Mouse (Mus musculus): ENCODE data around the gene Ing1. TPM values are rescaled to one million over a fixed set of nuclear protein-coding genes. Genes with fewer than 3 reads are reported as not detected.

The Ing1 gene
- polyA plus RNA-seq, 1 experiment from 2014 or later = 44.7 TPM

DNA sequence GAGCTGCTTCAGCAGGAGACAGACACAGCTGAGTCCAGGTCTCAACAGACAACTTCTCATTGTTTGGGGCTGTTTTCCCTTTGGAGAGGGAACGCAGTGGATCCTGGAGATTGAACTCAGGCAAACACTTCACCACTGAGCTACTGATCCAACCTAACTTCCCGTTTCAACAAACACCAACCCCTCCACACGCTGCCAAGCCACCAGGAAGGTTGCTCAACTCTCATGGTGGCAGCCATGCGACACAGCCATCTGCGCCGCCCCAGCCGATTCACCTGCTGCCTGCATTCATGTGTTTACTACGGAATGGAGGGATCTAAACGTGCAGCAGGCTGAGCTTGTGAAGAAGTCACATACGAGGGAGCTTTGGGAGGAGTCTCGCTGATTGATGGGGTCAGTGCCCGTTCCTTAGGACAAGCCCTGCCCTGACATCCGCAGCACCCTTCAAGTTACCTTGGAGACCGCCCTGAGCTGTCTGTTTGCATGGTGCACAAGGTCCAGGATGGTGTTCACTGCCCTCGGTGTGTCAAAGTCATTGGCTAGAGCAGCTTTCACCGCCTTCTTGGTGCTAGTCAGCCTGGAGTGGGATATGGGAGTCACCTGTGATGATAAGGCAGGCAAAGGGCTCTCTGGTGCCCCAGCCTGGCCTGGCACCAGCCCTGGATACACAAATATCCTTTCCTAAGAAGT, 37.9 kb upstream of the Ing1 start:
- no peak overlapping the region for H3K9ac ChIP-seq (replicated peaks; ENCODE audit: low read length)
- H3K4me3 ChIP-seq (replicated peaks; ENCODE audit: low read depth, low read length) = no peak overlapping the region
- 92% methylated on average over 16 of the region's 16 CpGs for WGBS
- no peaks in the 10 kb centered on the region for H3K27me3 ChIP-seq (ENCODE audit: control insufficient read depth, insufficient read depth, low read length)
- H3K4me2 ChIP-seq (ENCODE audit: low read length) = no peak overlapping the region
- DNase-seq (no peak), ATAC-seq (ENCODE audit: low FRiP score, low TSS enrichment) (no peak)
- no peaks in the 10 kb centered on the region for H3K9me3 ChIP-seq (ENCODE audit: control insufficient read depth, low read length)
- peaks cover 69% of the 10 kb centered on the region for H3K36me3 ChIP-seq (ENCODE audit: control insufficient read depth, insufficient read depth, low read length)
- H3K4me1 ChIP-seq (ENCODE audit: control insufficient read depth, insufficient read depth, low read length) = no peaks in the 10 kb centered on the region
- H3K27ac ChIP-seq (replicated peaks; ENCODE audit: low read depth, low read length) = no peak overlapping the region

DNA sequence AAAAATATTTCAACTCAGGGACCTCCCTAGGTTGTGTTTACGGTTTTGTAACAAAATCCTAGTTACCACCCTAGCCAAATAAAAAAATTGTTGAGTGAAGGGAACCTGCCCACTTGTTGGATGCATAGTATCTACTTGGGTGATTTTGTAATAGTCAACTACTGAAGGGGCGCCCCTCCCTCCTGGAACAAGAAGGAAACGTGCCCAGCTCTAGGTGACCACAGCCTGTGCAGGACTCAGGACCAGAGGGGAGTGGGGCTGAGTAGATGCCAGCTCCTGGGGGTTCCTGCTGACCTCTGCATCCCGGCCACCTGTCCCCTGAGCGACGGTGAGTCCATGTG, 37.3 kb upstream of the Ing1 start:
- WGBS = 95% methylated on average over 6 of the region's 6 CpGs
- no peak for ATAC-seq (ENCODE audit: low FRiP score, low TSS enrichment)
- Histone ChIP-seq H3K9me3 (ENCODE audit: control insufficient read depth, low read length) (no peaks in the 10 kb centered on the region), H3K4me1 (ENCODE audit: control insufficient read depth, insufficient read depth, low read length) (no peaks in the 10 kb centered on the region), H3K27ac (replicated peaks; ENCODE audit: low read depth, low read length) (no peak overlapping the region), H3K9ac (replicated peaks; ENCODE audit: low read length) (no peak overlapping the region), H3K4me3 (replicated peaks; ENCODE audit: low read depth, low read length) (no peak overlapping the region), H3K4me2 (ENCODE audit: low read length) (no peak overlapping the region), H3K27me3 (ENCODE audit: control insufficient read depth, insufficient read depth, low read length) (no peaks in the 10 kb centered on the region), H3K36me3 (ENCODE audit: control insufficient read depth, insufficient read depth, low read length) (peaks cover 64% of the 10 kb centered on the region)
- no peak for DNase-seq

DNA sequence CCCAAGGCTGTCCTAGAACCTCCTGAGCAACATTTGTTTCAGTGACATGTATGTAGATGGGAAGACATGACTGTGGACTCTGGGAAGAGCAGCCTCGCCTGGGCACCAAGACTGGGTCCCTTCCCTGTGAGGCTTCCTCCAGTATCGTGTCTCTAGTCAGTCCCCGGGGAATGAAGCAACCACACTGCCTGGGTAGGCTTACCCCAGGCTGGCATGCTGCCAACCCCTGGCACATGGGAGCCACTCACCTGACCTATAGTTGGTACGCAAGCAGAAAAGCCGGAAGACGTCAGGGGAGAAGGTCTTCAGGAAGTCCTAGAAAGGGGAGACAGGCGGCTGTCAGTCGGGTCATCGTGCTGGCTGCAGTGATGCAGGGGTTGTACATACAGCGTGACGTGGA, 36.7 kb upstream of the Ing1 start:
- H3K36me3 ChIP-seq (ENCODE audit: control insufficient read depth, insufficient read depth, low read length) = peaks cover 60% of the 10 kb centered on the region
- no peak for DNase-seq

DNA sequence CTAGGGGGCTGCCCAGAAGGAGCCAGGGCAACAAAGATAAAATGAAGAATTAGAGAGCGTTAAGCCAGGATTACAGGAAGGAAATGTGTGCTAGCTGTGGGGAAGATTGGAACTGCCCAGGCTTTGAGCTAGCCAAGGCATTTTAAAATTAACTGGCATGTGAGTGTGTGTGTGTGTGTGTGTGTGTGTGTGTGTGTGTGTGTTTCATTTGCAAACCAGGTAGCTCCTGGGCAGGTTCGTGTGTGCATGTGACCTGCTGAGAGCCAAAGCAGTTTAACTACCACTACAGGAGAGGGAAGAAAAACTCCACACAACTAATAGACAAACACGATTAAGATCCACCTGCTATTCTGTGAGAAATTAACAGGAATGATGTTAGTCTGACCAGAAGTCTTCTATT, 32.0 kb upstream of the Ing1 start:
- H3K9ac ChIP-seq (replicated peaks; ENCODE audit: low read length) = no peak overlapping the region
- H3K9me3 ChIP-seq (ENCODE audit: control insufficient read depth, low read length) = no peaks in the 10 kb centered on the region
- ATAC-seq (ENCODE audit: low FRiP score, low TSS enrichment) (no peak), DNase-seq (no peak)
- H3K4me2 ChIP-seq (ENCODE audit: low read length) = no peak overlapping the region
- 82% methylated on average over 3 of the region's 3 CpGs for WGBS
- H3K4me1 ChIP-seq (ENCODE audit: control insufficient read depth, insufficient read depth, low read length) = no peaks in the 10 kb centered on the region
- H3K36me3 ChIP-seq (ENCODE audit: control insufficient read depth, insufficient read depth, low read length) = peaks cover 26% of the 10 kb centered on the region
- H3K27ac ChIP-seq (replicated peaks; ENCODE audit: low read depth, low read length) = no peak overlapping the region
- no peak overlapping the region for H3K4me3 ChIP-seq (replicated peaks; ENCODE audit: low read depth, low read length)
- no peaks in the 10 kb centered on the region for H3K27me3 ChIP-seq (ENCODE audit: control insufficient read depth, insufficient read depth, low read length)

More for the DNA sequence above, 36.7 kb upstream of the Ing1 start:
- Histone ChIP-seq H3K4me3 (replicated peaks; ENCODE audit: low read depth, low read length) (no peak overlapping the region), H3K9me3 (ENCODE audit: control insufficient read depth, low read length) (no peaks in the 10 kb centered on the region), H3K4me1 (ENCODE audit: control insufficient read depth, insufficient read depth, low read length) (no peaks in the 10 kb centered on the region), H3K9ac (replicated peaks; ENCODE audit: low read length) (no peak overlapping the region), H3K4me2 (ENCODE audit: low read length) (no peak overlapping the region), H3K27ac (replicated peaks; ENCODE audit: low read depth, low read length) (no peak overlapping the region), H3K27me3 (ENCODE audit: control insufficient read depth, insufficient read depth, low read length) (no peaks in the 10 kb centered on the region)
- WGBS = 89% methylated on average over 11 of the region's 11 CpGs
- ATAC-seq (ENCODE audit: low FRiP score, low TSS enrichment) = no peak

DNA sequence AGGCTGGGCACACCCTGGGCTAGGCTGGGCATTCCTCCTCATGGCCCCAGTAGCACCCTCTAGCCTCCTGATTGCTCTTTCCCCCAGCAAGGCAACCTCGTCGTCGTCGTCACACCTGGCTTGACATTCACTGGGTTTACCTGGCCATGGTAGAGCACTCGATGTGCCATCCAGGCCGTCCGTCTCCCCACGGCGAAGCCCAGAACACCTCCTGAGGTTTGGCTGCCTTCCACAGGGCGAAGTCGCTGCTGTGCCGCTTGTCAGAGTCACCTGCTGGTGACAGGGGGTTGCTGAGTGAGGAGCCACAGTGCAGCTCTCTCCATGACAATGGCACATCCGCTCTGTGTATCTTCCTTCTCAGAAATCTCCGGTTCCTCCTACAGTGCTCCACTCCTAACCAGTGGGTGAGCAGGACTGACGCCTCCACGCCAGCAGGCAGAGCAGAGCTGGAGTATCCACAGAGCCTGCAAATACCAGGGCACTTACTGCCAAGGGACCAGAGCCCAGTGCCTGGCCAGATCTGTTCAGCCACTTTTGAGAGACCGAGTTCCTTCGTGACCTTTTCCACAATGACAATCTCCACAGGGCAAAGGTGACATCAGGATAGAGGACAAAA, 25.1 kb upstream of the Ing1 start:
- no peak for DNase-seq
- Histone ChIP-seq H3K9me3 (ENCODE audit: control insufficient read depth, low read length) (no peaks in the 10 kb centered on the region), H3K36me3 (ENCODE audit: control insufficient read depth, insufficient read depth, low read length) (peaks cover 14% of the 10 kb centered on the region), H3K4me2 (ENCODE audit: low read length) (no peak overlapping the region), H3K27me3 (ENCODE audit: control insufficient read depth, insufficient read depth, low read length) (no peaks in the 10 kb centered on the region), H3K9ac (replicated peaks; ENCODE audit: low read length) (no peak overlapping the region), H3K4me3 (replicated peaks; ENCODE audit: low read depth, low read length) (no peak overlapping the region), H3K4me1 (ENCODE audit: control insufficient read depth, insufficient read depth, low read length) (no peaks in the 10 kb centered on the region), H3K27ac (replicated peaks; ENCODE audit: low read depth, low read length) (no peak overlapping the region)
- no peak for ATAC-seq (ENCODE audit: low FRiP score, low TSS enrichment)
- 74% methylated on average over 18 of the region's 18 CpGs for WGBS

DNA sequence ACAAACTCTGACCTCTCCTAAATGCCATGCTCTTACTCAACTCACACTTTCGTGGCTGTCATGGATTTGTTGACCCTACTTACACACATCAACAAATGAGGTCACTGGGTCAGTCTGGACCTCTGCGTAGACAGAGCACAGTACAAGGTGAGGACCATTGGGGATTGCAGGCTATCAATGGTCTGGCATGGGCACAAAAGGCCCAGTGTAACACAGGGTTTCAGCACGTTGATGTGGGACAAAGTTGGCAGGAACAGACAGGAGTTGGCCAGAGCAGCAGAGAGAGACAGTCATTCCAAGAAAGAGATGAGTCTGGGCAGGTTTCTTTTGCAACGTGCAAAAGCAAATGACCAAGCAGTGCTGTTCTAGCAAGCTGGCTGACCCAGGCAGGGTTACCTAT, 24.5 kb upstream of the Ing1 start:
- DNase-seq = no peak

DNA sequence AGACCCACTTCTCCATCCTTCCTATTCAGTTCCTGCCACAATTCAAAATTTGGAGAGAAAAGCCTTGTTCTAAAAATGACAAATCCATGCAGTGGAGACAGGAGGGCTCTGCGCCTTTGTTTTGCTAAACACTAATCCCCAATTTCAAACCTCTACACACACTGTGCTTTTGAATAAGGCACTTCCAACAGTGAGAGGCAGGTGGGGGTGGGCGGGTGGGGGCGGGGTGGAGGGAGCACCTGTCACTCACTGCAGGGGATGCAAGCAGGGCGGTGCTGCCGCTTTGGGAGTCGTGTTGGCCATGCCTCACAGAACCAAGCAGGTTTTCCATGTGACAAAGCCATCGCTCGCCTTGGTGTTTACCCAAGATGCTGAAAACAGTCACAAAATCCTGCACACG, 20.9 kb upstream of the Ing1 start:
- Histone ChIP-seq H3K4me1 (ENCODE audit: control insufficient read depth, insufficient read depth, low read length) (no peaks in the 10 kb centered on the region), H3K4me2 (ENCODE audit: low read length) (no peak overlapping the region), H3K27me3 (ENCODE audit: control insufficient read depth, insufficient read depth, low read length) (no peaks in the 10 kb centered on the region), H3K9ac (replicated peaks; ENCODE audit: low read length) (no peak overlapping the region), H3K9me3 (ENCODE audit: control insufficient read depth, low read length) (no peaks in the 10 kb centered on the region), H3K4me3 (replicated peaks; ENCODE audit: low read depth, low read length) (no peak overlapping the region), H3K27ac (replicated peaks; ENCODE audit: low read depth, low read length) (no peak overlapping the region), H3K36me3 (ENCODE audit: control insufficient read depth, insufficient read depth, low read length) (peaks cover 16% of the 10 kb centered on the region)
- ATAC-seq (ENCODE audit: low FRiP score, low TSS enrichment) (no peak), DNase-seq (peak; percentile 6)
- 9% methylated on average over 9 of the region's 9 CpGs for WGBS

More for the DNA sequence above, 24.5 kb upstream of the Ing1 start:
- H3K9me3 ChIP-seq (ENCODE audit: control insufficient read depth, low read length) = no peaks in the 10 kb centered on the region
- no peak overlapping the region for H3K4me3 ChIP-seq (replicated peaks; ENCODE audit: low read depth, low read length)
- H3K4me1 ChIP-seq (ENCODE audit: control insufficient read depth, insufficient read depth, low read length) = no peaks in the 10 kb centered on the region
- no peak for ATAC-seq (ENCODE audit: low FRiP score, low TSS enrichment)
- no peak overlapping the region for H3K27ac ChIP-seq (replicated peaks; ENCODE audit: low read depth, low read length)
- H3K4me2 ChIP-seq (ENCODE audit: low read length) = no peak overlapping the region
- peaks cover 13% of the 10 kb centered on the region for H3K36me3 ChIP-seq (ENCODE audit: control insufficient read depth, insufficient read depth, low read length)
- no peaks in the 10 kb centered on the region for H3K27me3 ChIP-seq (ENCODE audit: control insufficient read depth, insufficient read depth, low read length)
- H3K9ac ChIP-seq (replicated peaks; ENCODE audit: low read length) = no peak overlapping the region
- 58% methylated on average over 4 of the region's 4 CpGs for WGBS

DNA sequence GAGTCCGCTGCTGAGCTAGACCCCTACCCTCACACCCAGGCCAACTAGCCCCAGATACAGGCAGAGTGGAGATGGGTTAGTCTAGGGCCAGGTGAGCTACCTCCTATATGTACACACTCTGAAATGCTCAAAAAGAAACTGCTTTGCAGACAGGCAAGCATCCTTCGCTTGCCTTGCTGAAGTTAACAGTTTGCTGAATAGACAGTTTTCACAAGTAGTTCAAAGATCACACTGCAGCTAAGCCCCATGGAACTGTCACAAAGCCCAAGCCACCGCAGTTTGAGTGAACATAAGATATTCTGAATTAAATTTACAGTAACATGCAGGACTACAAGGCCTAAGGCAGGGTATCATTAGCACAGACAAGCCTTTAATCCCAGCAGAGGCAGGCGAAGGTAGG, 16.3 kb upstream of the Ing1 start:
- no peak overlapping the region for H3K9ac ChIP-seq (replicated peaks; ENCODE audit: low read length)
- H3K9me3 ChIP-seq (ENCODE audit: control insufficient read depth, low read length) = no peaks in the 10 kb centered on the region
- H3K27ac ChIP-seq (replicated peaks; ENCODE audit: low read depth, low read length) = no peak overlapping the region
- no peak for DNase-seq
- H3K4me3 ChIP-seq (replicated peaks; ENCODE audit: low read depth, low read length) = no peak overlapping the region
- no peaks in the 10 kb centered on the region for H3K4me1 ChIP-seq (ENCODE audit: control insufficient read depth, insufficient read depth, low read length)
- ATAC-seq (ENCODE audit: low FRiP score, low TSS enrichment) = no peak
- no peaks in the 10 kb centered on the region for H3K27me3 ChIP-seq (ENCODE audit: control insufficient read depth, insufficient read depth, low read length)
- H3K36me3 ChIP-seq (ENCODE audit: control insufficient read depth, insufficient read depth, low read length) = peaks cover 40% of the 10 kb centered on the region
- WGBS = 90% methylated on average over 4 of the region's 4 CpGs
- no peak overlapping the region for H3K4me2 ChIP-seq (ENCODE audit: low read length)

DNA sequence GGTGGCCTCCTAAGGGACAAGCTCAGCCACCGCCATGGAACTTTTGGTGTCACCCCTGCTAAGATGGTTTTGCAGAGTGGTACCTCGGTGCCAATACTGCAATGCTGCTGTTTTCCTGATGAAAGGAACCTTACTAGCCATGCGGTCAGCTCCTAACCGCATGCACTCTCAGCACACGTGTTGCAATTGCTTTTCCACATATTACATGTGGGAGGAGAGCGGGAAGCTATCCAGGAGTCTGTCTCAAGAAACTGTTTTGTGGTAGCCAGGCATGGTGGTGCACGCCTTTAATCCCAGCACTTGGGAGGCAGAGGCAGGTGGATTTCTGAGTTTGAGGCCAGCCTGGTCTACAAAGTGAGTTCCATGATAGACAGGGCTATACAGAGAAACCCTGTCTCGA, 15.2 kb upstream of the Ing1 start:
- Histone ChIP-seq H3K4me1 (ENCODE audit: control insufficient read depth, insufficient read depth, low read length) (no peaks in the 10 kb centered on the region), H3K27ac (replicated peaks; ENCODE audit: low read depth, low read length) (no peak overlapping the region), H3K36me3 (ENCODE audit: control insufficient read depth, insufficient read depth, low read length) (peaks cover 42% of the 10 kb centered on the region), H3K9me3 (ENCODE audit: control insufficient read depth, low read length) (no peaks in the 10 kb centered on the region), H3K9ac (replicated peaks; ENCODE audit: low read length) (no peak overlapping the region), H3K4me2 (ENCODE audit: low read length) (no peak overlapping the region), H3K4me3 (replicated peaks; ENCODE audit: low read depth, low read length) (no peak overlapping the region), H3K27me3 (ENCODE audit: control insufficient read depth, insufficient read depth, low read length) (no peaks in the 10 kb centered on the region)
- no peak for ATAC-seq (ENCODE audit: low FRiP score, low TSS enrichment)
- DNase-seq = no peak
- 96% methylated on average over 8 of the region's 8 CpGs for WGBS
